Mouse (Mus musculus) A20 (cell line): ENCODE results near the gene Crygc.

ENCODE experiments used
- DNase-seq: peaks from one replicate; pipeline ENCODE4 v3.0.0-alpha.2; 2011; ENCODE audit warnings: low read depth, low spot score

Gene Crygc

DNA sequence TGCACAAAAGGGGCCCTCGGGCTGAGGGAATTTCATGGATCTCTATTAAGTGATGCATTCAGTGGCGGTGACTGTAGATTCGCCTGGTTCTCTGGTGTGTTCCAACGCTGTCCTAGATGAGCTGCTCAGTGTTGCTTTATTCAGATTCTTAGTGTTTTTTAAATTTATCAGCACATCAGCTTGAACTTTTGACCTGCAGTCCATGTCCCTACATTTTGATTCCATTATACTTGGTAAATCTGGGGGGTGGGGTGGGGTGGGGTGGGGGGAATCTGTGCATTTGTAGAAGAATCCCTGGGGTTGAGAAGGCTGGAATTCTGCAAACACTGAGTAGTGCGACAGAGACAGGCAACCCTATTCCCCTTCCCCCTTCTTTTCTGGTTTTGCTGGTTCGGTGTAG, at the start of gene Crygc:
Gene Crygc, minus strand, starts transcription at position 101 of the 400 bp plus-strand sequence.
- no peak for DNase-seq

DNA sequence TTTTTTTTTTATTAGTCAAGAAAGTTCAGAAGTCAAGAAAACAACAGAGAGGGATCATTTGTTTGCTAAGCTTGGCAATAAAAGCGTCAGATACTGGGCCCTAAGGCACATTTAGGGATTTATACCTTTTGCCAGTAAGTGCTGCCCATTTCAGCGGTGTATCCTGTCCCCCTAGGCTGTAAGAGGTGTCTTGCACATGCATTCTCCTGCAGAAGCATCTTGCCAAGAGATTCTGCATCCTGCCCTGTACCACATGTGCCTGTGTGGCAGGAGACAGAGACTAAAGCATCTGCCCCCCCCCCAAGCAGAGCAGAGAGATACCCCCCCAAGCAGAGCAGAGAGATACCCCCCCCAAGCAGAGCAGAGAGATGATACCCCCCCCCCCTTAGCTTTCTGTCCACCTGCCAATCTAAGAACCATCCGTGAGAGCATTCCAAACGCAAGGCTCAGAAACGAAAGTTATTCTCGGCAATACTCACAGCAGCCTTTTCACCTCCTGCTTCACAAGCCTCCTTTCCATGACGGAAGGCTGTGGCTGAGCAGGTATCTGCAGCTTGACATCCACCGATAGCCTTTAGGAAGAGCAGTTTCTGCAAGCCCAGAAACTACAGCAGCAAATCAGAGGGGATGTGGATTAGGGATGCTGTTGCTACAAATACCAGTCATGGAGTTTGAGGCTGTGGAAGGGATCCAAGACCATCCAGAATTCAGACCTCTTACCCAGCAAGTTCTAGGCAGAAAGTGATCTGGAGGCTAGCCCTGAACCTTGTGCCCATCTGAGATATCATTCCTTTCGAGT, 49.3 kb upstream of the Crygc start, which contains the start of gene D630023F18Rik:
Gene D630023F18Rik, minus strand, starts transcription at position 641 of the 799 bp plus-strand sequence.
- DNase-seq: no peak

DNA sequence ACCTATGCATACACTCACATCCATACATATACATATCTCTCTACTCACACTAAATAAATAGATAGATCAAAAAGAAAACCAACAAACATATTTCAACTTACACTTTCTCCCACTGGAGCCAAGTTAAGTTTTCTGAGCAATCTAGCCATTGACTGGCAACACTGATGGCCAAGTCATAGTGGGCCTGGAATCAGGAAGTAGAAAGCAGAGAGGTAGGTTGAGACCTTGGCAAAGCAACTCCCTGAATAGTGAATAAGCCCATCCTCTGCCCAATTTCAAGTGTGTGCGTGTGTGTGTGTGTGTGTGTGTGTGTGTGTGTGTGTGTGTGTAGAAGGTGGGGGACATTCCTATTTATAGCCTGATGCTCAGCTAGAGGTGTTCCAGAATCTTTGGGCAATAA, 45.9 kb upstream of the Crygc start, which contains the start of gene Gm28845:
Gene Gm28845, minus strand, starts transcription at position 121 of the 400 bp plus-strand sequence.
- DNase-seq: peak; percentile 54

DNA sequence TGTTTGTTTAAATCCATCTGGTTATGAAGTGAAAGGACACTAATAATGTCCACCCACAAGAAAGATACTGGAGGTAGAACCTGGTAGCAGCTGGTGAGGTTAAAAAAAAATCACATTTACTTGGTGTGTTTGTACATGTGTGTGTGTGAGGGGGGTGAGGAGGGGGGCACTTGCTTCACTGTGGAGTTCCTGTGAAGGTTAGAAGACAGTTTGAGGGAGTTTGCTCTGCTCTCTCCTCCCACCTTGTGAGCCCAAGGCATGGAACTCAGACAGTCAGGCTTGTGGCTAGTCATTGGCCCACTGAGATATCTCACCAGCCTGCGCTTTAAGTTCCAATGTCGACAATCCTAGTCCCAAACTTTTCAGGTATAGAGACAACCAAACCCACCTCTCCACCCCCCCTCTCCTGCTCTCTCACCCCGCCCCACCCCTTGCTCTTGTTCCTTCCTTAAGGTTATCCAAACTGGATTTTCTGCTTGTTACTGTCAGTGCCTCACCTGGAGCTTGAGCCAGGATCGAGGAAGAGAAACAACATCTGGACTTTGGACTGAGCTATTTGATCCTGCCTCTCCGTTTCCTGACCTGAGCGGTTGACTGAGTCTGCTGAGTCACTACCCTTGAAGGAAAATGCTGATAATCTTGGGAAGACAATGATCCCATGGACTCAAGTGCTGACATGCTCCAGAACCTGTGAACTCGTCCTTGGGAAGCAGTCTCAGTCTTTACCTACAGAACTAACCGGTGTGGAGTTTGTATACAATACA, 44.8 kb upstream of the Crygc start:
- DNase-seq: no peak

DNA sequence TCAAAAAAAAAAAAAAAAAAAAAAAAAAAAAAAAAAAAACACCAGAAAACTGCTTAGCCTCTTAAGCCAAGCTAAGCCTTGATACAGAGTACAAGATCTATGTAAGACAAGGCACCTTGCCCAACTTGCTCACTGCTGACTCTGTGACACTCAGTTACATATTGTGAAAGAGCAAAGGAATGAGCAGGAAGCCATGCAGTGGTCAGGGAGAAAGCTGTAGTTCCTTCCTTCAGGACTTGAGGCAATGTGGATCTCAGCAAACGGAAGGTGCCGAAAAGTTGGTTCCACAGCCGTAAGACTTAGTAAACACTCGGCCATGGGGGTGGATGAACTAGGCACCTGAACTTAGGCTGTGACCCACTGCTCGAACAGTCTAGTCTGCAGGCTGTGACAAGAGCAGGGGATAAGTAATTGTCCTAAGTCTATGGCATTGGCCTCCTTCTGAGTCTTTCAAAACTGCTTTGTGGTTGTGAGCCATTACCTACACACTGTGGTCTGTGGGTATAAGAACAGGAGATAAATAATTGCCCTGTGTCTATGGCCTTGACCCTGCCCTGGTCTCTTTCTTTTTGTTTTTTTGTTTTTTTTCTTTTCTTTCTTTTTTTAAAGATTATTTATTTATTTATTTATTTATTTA, 40.2 kb upstream of the Crygc start:
- peak; percentile 46 for DNase-seq

DNA sequence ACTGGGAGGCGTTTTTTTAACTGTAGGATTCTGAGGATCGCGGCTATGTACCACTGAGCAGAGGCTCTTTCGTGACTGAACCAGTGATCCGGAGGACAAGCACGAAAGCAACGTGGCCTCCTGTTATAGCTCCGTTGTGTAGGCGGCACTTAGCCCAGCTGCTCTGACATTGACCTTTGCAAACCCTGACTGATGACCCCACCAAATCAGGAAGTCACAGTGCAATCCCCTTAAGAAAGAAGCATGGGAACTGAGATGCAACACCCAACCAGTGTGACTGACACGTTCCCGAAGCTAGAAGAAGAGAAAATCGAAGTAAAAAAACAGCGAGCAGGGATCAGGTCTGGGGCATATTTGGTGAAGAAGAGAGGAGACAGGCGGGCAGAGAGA, 39.3 kb upstream of the Crygc start:
- peak; percentile 82 for DNase-seq

DNA sequence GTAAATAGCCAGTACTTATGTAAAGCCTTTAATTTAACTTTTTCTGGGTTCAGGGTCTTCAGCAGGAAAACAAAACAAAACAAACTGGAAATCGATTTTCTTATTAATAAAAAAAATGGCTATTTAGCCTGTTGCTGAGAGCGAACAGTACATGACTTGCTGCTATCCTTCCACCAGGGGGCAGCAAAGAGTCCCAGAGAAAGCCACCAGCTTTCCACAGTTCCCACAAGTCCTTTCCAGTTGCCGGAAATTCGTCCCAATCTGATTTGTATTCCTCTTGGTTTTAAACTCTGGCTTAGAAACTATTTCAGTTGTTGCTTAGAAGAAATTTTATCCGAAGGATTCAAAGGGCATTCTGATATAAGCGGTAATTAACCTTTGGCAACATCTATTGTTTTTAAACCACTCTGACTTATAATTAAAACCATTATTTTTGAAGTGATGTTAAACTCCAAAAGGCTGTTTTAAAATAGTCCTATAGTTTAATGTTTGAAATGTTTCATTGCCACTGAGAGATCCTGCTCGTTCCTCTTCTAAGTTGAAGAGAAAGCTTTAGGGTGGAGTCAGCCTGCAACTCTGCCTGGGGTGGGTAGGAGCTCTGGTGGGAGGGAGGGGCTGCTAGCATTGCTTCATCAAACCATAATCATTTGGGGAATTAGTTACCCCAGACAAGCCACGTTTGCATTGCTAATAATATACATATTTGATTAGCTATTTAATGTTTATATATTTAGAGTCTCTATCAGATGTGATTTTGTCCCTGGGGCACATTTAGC, 38.7 kb upstream of the Crygc start:
- DNase-seq: peak; percentile 82

DNA sequence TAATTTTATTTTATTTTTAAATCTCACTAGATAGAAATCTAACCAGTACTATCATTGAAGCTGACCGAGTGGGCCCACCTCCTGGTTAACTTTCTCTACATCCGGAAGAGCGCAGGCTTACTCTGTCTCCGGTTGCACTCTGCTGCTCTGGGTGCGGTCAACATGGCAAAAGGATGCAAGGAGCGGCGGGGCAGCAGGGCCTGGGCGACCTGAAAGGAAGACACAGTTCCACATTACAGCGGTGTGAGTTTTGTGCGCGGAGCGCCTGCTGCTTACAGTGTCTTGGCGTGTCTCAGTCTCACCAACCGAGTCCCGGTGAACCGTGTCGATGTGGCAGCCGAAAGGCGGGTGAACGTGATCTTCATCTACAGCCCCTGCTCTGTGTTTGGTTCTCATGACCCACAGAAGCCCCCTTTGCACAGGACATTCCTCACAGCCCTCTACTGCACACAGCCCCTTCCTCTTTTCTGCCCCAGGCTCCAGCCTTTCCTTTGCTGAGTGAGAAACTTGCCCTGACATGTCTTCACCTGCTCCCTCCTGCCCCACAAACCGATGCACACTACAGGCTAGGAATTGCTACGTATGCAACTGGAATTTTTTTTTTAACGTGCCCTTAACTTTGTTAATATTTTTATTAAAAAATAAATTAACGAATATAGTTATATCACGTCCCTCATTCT, 36.4 kb upstream of the Crygc start:
- DNase-seq: no peak

DNA sequence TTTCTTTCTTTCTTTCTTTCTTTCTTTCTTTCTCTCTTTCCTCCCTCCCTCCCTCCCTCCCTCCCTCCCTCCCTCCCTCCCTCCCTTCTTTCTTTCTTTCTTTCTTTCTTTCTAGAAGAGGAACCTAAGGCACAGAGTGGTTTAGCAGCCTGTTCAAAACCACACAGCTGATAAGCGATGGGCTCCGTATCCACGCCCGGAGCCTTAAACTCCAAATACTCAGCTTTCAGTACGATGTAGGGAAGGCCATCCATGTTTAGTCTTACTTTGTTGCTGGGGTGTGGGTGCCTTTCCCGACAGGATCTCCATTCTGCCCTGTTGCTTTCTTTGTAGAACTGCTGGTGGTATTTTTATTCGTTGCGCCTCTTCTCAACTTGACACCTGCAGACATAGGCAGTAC, 35.7 kb upstream of the Crygc start:
- no peak for DNase-seq

DNA sequence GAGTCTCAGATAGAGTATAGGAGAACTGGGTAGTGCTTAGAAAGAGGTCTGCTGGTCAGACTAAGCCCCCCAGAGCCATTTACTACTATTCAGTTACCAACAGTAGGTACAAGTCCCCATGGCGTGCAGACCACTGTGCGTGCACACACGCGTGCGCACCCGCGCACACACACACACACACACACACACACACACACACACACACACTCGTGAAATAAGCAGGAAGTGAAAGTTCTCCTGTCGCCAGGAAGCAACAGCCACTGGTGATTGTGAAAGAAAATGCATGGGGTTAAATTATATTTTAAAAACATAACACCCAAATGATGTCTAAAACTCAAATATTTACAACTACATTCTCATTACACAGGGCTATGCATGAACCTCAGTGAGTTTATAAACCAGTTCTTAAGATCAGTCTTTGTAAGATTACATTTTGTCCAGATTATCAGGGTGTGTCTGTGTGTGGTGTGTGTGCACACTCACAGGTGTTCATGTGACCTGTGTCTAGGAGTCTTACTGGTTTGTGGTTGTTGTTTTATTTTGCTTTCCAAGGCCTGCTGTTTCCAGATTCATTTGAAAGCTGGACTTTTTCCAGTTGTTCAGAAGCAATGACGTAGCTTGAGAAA, 34.3 kb upstream of the Crygc start:
- DNase-seq: peak; percentile 35

DNA sequence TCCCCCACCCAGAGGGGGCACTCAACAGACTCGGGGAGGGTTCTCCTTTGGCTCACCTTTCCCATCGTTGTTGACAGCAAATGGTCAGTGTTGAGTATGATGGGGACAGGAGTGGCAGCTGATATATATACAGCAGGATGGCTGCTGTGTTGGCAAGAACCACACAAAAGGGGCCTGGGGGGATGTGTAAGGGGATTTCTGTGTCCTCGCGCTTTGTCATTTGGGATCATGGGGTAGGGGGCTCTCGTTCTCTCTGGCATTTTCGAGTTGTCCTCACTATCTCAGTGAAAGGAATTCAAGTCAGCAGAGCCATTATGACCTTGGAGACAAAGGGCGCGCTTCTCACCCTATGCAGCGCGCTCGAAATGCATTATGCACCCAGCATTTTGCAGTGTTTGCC, 29.8 kb upstream of the Crygc start, which contains the start of gene Cryga:
Gene Cryga, minus strand, starts transcription at position 101 of the 400 bp plus-strand sequence.
- no peak for DNase-seq

DNA sequence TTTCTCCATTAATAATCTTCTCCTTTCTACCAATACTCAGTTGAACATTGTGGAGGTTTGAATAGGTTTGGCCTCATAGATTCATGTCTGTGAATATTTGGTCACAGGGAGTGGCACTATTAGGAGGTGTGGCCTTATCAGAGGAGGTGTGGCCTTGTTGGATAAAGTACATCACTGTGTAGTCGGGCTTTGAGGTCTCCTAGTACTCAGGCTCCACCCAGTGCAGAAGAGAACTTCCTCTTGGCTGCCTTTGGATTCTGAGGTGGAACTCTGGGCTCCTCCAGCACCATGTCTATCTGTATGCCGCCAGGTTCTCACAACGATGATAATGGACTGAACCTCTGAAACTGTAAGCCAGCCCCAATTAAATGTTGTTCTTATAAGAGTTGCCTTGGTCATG, 23.5 kb upstream of the Crygc start:
- DNase-seq: no peak

DNA sequence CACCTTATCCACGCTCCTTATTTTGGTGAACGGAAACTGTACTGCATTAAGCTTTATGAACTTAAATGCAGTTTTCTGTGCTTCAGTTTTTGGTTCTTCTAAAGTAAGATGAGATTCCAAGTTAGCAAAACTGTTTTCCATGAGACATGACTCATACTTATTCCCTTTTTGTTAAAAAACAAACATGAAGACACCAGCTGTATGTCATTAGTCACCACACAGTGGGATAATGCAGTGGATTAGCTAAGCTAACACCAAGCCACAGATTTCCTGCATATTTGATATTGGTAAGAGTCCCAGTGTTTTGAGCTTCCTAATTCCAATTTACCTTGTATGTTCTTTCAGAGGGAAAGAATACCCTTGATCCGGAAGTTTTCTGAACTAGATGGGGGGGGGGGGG, 18.1 kb upstream of the Crygc start:
- DNase-seq: no peak

DNA sequence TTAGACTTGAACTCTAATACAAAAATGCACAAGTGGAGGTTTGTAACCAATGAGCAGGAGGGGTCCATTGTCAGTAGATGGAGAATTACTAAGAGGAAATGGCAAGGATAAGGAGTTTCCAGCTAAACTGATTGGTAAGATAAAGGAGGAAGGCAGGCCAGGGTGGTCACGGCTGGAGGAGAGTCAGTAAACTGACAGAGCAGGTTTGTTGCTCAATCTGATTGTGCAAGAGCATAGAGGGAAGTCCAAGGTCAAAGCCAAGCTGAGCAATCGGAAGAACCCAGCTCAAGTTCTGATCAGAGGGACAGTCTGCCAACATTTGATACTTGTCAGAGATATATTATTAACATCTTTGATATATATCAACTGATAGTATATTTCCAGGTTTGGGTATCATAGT, 16.9 kb upstream of the Crygc start:
- no peak for DNase-seq

DNA sequence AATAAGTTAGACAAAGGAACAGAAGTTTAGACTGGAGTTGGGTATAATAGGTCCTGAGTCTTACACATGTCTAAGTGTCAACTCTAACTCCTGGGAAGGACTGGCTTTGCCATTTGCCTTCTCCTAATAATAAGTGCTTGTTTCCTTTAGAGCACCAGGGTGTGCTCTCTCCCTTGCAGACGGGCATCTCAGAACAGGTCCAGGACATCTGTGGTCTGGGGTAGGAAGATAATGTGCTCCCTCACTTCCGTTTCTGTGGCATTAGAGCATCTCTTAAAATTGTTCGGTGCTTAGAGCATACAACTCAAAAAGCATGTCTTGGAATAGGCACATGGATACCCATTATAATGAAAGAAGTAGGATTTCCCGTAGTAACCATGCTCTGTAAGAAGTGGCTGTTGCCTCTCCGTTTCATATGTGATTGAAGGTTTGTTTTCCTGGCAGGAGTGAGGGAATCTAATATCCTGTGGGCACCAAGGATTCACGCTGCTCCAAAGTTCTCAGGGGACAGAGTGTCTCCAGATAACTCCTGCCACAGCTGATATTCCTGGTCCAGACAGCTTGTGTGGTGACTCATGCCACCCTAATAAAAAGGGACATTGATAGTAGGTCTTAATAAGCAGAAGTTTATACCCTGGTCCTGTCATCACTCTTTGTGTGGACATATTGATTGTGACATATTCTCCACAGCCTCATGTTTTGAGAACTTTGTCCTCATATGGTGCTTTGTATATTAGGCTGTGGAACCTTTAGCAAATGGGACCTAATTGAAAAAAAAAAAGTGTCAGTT, 15.3 kb upstream of the Crygc start:
- DNase-seq: no peak

DNA sequence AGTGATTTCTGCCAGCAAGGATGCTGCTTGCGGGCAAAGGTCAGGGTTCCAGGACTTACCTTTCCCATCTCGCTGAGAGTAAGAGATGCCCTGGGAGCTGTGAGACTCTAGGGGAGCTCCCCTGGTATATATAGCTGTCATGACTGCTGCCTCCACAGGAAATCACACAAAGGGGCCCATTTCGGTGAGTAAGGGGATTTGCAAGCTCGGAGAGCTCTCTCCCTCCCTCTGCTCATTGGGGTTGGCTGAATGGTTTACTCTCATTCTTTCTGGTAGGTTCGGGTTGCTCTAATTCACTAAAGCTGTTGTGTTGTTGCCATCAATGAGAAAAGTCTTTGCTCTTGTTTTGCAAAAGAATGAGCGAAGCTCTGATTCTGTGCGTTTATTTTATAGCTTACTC, 8.7 kb upstream of the Crygc start, which contains the start of gene Crygb:
Gene Crygb, minus strand, starts transcription at position 101 of the 400 bp plus-strand sequence.
- no peak for DNase-seq

DNA sequence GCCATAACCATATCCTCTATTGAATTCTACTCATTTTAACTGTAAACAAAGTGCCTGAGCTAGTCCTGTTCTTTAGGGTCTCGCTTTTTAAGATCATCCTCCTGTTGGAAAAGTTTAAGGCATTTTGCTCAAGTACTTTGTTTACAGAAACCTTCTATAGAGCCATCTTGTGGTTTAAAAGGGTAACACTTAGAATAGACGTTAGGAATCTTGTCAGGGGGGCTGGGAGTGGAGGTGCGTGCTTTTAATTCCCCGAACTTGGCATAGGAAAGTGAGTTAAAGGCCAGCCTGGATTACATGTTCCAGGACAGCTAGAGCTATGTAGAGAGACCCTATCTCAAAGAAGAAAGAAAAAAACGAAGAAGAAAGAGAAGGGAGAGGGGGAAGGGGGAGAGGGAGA, 2.1 kb upstream of the Crygc start:
- no peak for DNase-seq

DNA sequence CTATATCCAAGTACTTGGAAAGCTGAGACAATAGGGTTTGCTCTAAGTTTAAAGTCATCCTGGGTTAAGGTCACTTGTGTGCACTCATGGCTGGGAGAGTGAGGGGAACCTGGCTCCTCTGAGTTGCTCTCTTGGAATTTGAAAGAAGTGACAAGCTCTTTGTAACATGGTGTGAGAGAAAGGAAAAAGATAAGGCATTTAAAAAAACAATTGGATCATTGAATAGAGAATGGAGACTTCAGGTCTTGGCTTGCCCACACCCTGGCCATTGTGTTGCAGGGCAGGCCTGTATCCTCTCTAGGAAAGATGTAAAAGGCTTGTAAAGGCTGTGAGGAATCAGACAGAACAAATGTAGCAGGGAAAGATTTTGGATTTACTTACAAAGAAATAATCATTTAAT, 5.6 kb downstream of the Crygc start:
- DNase-seq: no peak

DNA sequence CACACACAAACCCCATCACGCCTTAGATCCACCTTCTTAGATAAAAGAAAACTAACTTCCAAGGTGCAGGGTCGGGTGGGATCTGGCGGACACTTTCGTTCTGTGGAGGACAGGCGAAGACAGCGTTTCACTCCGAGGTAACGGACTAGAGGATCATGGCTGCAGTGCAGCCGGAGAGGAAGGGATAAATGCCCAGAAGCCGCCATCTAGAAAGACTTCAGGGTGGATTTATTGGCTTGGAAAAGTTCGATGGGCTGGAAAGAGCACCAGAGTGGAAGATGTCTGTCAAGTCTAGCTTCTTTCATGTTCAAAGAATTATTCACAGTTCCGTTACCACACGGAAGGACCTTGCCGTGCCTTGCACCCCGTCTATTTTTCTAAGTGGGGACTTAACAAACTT, 9.3 kb downstream of the Crygc start:
- no peak for DNase-seq

DNA sequence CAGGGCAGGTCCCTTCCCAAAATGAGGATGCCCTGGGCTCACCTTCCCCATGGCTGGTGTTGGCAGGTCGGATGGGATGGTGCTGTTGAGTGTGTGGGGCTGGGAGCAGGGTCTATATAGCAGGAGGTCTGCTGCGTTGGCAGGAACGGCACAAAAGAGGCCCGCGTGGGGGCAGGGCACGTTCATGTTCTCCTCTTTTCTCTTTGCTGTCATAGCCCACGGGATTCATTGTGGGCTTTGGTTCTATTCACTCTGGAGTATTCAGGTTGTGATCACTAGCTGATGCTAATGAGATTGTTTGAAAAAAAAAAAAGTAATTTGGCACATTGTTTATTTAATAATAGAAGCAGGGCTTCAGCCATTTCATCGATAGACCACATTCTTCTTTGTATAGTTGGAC, 10.1 kb downstream of the Crygc start, which contains the start of gene Crygd:
Gene Crygd, minus strand, starts transcription at position 101 of the 400 bp plus-strand sequence.
- no peak for DNase-seq
